Mouse (Mus musculus) lung, adult 2 months (tissue): ENCODE results near the gene Taf1c.

ENCODE experiments used
- CTCF ChIP-seq: fragments of 200-500 bp; IDR thresholded peaks from 2 replicates; pipeline ENCODE4 v1.5.1; 2011; ENCODE audit warnings: mild to moderate bottlenecking, low read length, control low read depth; ENCODE audit not compliant: insufficient read depth
- POLR2A ChIP-seq: fragments of 200-500 bp; IDR thresholded peaks from 2 replicates; pipeline ENCODE4 v1.6.1; 2011; ENCODE audit warnings: low read depth, mild to moderate bottlenecking, control low read depth, low read length, borderline replicate concordance; ENCODE audit errors: extremely low read depth

- no peak for TF ChIP-seq CTCF
- no peak for TF ChIP-seq POLR2A
Measured at GRCm38 (mm10) chr8:119622555-119622954, 17.5 kb upstream of the Taf1c start.
